Mouse (Mus musculus) brain, embryonic 14.5 days (tissue): ENCODE results near the gene Bcat1.

ENCODE experiments used
- CTCF ChIP-seq: fragments of 200-500 bp; IDR thresholded peaks from 2 replicates; pipeline ENCODE4 v1.5.1; 2012; ENCODE audit warnings: inconsistent platforms, mild to moderate bottlenecking, moderate library complexity, borderline replicate concordance; ENCODE audit not compliant: insufficient read depth, insufficient read length; ENCODE audit errors: extremely low read depth
- POLR2A ChIP-seq: fragments of 200-500 bp; IDR thresholded peaks from 2 replicates; pipeline ENCODE4 v1.6.1; 2012; ENCODE audit warnings: mild to moderate bottlenecking, inconsistent platforms, borderline replicate concordance; ENCODE audit not compliant: poor library complexity, insufficient read depth, insufficient read length, severe bottlenecking; ENCODE audit errors: extremely low read depth

DNA sequence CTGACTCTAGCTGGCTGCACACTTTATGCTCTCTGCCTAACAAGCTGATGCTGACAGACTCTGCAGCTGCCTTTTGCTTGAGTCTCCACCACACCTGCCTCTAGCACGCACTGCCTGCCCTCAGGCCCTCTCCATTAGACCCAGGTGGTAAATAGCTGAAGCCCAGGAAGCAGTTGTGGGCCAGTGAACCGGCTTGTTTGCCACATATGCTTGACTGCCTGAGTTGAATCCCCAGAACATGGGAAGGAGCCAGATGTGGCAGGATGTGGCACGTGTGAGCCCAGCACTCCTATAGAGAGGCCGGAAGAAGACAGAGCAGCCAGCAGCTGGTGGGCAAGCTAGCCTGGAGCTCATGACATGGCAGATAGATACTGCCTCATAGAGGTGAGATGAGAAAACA lies 55.4 kb downstream of the Bcat1 start:
- TF ChIP-seq POLR2A (no peak), CTCF (no peak)
